Mouse (Mus musculus) heart, postnatal 36 days (tissue): ENCODE measurements around the gene Klk1b8. TPM values are rescaled to one million over a fixed set of nuclear protein-coding genes. Genes with fewer than 3 reads are reported as not detected.
"Not testable (repeated sequence)": the region's sequence is repeated elsewhere in the genome, so short reads cannot be mapped to it uniquely, and the experiment has no call there.

Experiments used
- DNase-seq, 2 experiments: peaks; one replicate each; pipeline ENCODE4 v3.0.0; 2021 to 2022
- intact Hi-C: fragments of 180-260 bp; cut with DNase I; formaldehyde crosslinking; loops from one replicate; pipeline ENCODE4 v1.15.1; 2025
- total RNA-seq, 2 experiments: library from RNA; stranded (reverse); gene quantifications; 2 replicates each; pipeline ENCODE4 v1.2.3; 2021

Klk1b8 gene
- total RNA-seq, 2 experiments from 2014 or later = not detected

- intact Hi-C loops, DNase-seq: not testable (repeated sequence)
These were observed 44.4 kb downstream of the Klk1b8 start for GRCm38 (mm10) chr7:43994821-43995220.

GRCm38 (mm10) chr7:43995577-43995976 is 45.1 kb downstream of the Klk1b8 start, which contains the start of gene Klk1b11:
Klk1b11 (plus strand) TSS chr7:43995877.
- DNase-seq, intact Hi-C loops: not testable (repeated sequence)

Other genes with a start within 250 kb of the Klk1b8 start
- not detected for gene Klk13, start 238.1 kb upstream of the Klk1b8 start, total RNA-seq
- gene Klk12, start 181.8 kb upstream of the Klk1b8 start, total RNA-seq = not detected
- gene Klk11, start 176.1 kb upstream of the Klk1b8 start, total RNA-seq = under 1 TPM; 0.22 to 0.33 TPM
- under 1 TPM; 0.19 to 0.36 TPM for gene Klk10, start 169.6 kb upstream of the Klk1b8 start, total RNA-seq
- not detected for gene Klk9, start 158.8 kb upstream of the Klk1b8 start, total RNA-seq
- gene Klk8, start 153.1 kb upstream of the Klk1b8 start, total RNA-seq = 10 to 100 TPM; 10.4 to 12.2 TPM
- under 1 TPM in 1 of 2 experiments, not detected in 1; 0.19 TPM for gene Klk7, start 139.4 kb upstream of the Klk1b8 start, total RNA-seq
- gene Klk6, start 126.2 kb upstream of the Klk1b8 start, total RNA-seq = not detected
- not detected for gene Klk5, start 108.7 kb upstream of the Klk1b8 start, total RNA-seq
- gene Klk4, start 69.5 kb upstream of the Klk1b8 start, total RNA-seq = not detected
- gene Klk15, start 16.9 kb upstream of the Klk1b8 start, total RNA-seq = not detected
- gene Klk1b1, start 16.1 kb downstream of the Klk1b8 start, total RNA-seq = not detected
- not detected for gene Klk1b9, start 25.4 kb downstream of the Klk1b8 start, total RNA-seq
- not detected for gene Klk1b11, start 45.2 kb downstream of the Klk1b8 start, total RNA-seq
- gene Klk1b26, start 61.5 kb downstream of the Klk1b8 start, total RNA-seq = under 1 TPM; 0.38 to 0.72 TPM
- gene Klk1b27, start 101.6 kb downstream of the Klk1b8 start, total RNA-seq = not detected
- not detected for gene Klk1b21, start 151.7 kb downstream of the Klk1b8 start, total RNA-seq
- gene Klk1b22, start 162.0 kb downstream of the Klk1b8 start, total RNA-seq = not detected
- not detected for gene Klk1b16, start 186.1 kb downstream of the Klk1b8 start, total RNA-seq
- gene Klk1b24, start 237.6 kb downstream of the Klk1b8 start, total RNA-seq = not detected
- gene Klk1b3, start 247.5 kb downstream of the Klk1b8 start, total RNA-seq = not detected